Comparison of ENCODE assay signal across 9 mouse cellular contexts in the genomic region with DNA sequence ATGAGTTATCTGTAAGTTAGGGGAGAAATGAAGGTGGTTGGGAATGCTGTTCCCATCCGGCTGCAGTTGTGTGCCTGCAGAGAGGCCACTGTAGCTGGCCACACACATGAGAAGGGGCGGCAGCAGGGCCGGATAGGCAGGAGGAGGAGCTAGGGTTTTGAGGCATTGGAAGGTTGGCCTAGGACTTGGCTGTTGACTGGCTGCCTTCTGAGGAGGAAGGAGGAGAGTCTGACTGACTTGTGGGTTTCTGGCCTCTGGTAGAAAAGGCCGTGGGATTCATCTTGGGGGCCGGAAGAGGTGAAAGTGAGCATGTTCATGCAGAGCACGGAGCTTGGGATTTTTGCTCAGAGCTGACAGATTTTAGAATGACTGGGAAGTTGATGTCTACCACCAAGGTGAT. TPM values are rescaled to one million over a fixed set of nuclear protein-coding genes. Genes with fewer than 3 reads are reported as not detected.
A peak's percentile ranks its signal among the peaks of the same experiment; 100 is the strongest.
DNase-seq lines count a peak whose midpoint lies in the region; ATAC-seq lines count a peak whose summit lies in the region.
"Had no signal": no experiment of that assay in that cellular context is flagged by ENCODE, and none has a peak within 500 bp of the region (broad histone marks: within the 10 kb centered on the region; RNA-seq: fewer than 3 reads in every experiment).

No protein-coding gene starts in this region.

- no peak overlapping the region for H3K4me3 ChIP-seq in hindbrain, embryonic 16.5 days (ENCODE audit: low read length)

- no peaks in the 10 kb centered on the region for H3K9me3 ChIP-seq in hindbrain, embryonic 16.5 days (ENCODE audit: control insufficient read depth, low read length)

- H3K27ac ChIP-seq in hindbrain, embryonic 16.5 days (ENCODE audit: low read depth, low read length), result no peak overlapping the region

- no peak overlapping the region for H3K9ac ChIP-seq in hindbrain, embryonic 16.5 days (ENCODE audit: low read depth, low read length)

- H3K4me1 ChIP-seq in hindbrain, embryonic 16.5 days (ENCODE audit: control insufficient read depth, insufficient read depth, low read depth, low read length), result peaks cover 4% of the 10 kb centered on the region; the same call in 1 of the 2 replicates

- H3K4me2 ChIP-seq in hindbrain, embryonic 16.5 days (ENCODE audit: low read length), result no peak overlapping the region

- WGBS in hindbrain, embryonic 16.5 days, result 72% methylated on average over 6 of the region's 6 CpGs

- peak; percentile 53 for DNase-seq in adrenal gland, postnatal 10 days
- DNase-seq in adrenal gland, adult 8-10 months, result no peak
- DNase-seq in R1 (ENCODE audit: low read depth, low spot score), result peak; percentile 51
- DNase-seq in kidney, adult 18-20 months, result peak; percentile 46
- no peak for DNase-seq in B cell, adult 2 months
- no peak for DNase-seq in right cerebral cortex, adult 18-20 months

- no peaks in the 10 kb centered on the region for H3K27me3 ChIP-seq in hindbrain, embryonic 16.5 days (replicated peaks; ENCODE audit: control insufficient read depth, insufficient read depth, low read length)

- ATAC-seq in megakaryocyte, adult 5-6 weeks (ENCODE audit: poor library complexity, severe bottlenecking), result peak; percentile 58
- ATAC-seq in hindbrain, embryonic 16.5 days, result no peak
- ATAC-seq: midbrain, embryonic 16.5 days had no signal

- H3K36me3 ChIP-seq in hindbrain, embryonic 16.5 days (ENCODE audit: control insufficient read depth, insufficient read depth, low read length), result peaks cover 5% of the 10 kb centered on the region; the same call in 1 of the 2 replicates

RNA-seq across cellular contexts. Expression of gene Jade1, which starts 32.1 kb away (rescaled TPM):
- total RNA-seq in adrenal gland, postnatal 10 days (2021), result 10 to 100 TPM; 43.5 to 51.6 TPM
- total RNA-seq in adrenal gland, adult 8-10 months (2022), result 10 to 100 TPM; 48.6 to 76.6 (median 55.3) TPM
- 23.4 and 26.5 TPM in 2 replicates for total RNA-seq in megakaryocyte, adult 5-6 weeks (2015)
- 17.7 and 20.4 TPM in 2 replicates for total RNA-seq in megakaryocyte, adult 5-6 weeks (2017)
- 12.7 TPM in 2 replicates for polyA plus RNA-seq in hindbrain, embryonic 16.5 days (2015; fragmentation: Nextera tagmentation; extraction: Ambion mirVana)

Comparison
In these comparisons a context has a peak if more than half of its experiments do, and no peak if none do; other contexts are left out.
1. DNase-seq: peak in adrenal gland, postnatal 10 days (single experiment), R1 (single experiment) and kidney, adult 18-20 months (single experiment); none in adrenal gland, adult 8-10 months (single experiment), B cell, adult 2 months (0 of 2) and right cerebral cortex, adult 18-20 months (single experiment).